Mouse (Mus musculus): ENCODE data around the gene Mybbp1a.

DNA sequence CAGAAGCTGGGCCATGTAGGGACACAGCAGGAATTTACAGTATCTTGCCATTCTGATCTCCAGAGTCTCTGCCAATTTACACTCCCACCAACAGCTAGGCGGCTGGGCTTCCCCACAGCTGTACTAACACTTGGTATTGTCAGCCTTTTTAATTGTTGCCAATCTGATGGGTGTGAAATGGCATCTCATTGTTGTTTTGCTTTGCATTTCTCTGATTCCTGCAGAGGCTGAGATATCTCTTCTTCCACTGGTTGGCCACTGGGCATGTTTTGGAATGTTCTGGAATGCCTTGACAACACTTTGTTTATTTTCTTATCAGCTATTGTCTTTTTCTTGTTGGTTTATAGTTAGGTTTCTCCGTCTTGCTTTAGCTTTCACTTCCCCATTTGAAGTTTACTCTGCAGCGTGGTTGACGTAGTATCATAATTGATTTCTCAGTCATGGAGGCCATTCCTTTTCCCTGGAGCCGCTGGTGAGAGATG is 20.4 kb downstream of the Mybbp1a start:
- no peak for TF ChIP-seq HCFC1 (IDR thresholded peaks at IDR 0.05; ENCODE audit: low read depth, low read length)
- TF ChIP-seq TBP (IDR thresholded peaks at IDR 0.05; ENCODE audit: low read depth, low read length) = no peak
- no peak for TF ChIP-seq MXI1 (IDR thresholded peaks at IDR 0.05; ENCODE audit: low read depth, low read length)
- no peak for TF ChIP-seq POLR2A (IDR thresholded peaks at IDR 0.05; ENCODE audit: control insufficient read depth in 1 of 2, insufficient read depth in 1 of 2, low read depth in 1 of 2, low read length in 2 of 2, poor library complexity in 1 of 2)
- no peak for TF ChIP-seq CTCF (IDR thresholded peaks at IDR 0.05 in 2 of 3, conservative IDR thresholded peaks at IDR 0.05 in 1 of 3; ENCODE audit: control insufficient read depth in 1 of 3, insufficient read depth in 1 of 3, low read depth in 2 of 3, low read length in 3 of 3, poor library complexity in 1 of 3, severe bottlenecking in 1 of 3)
- TF ChIP-seq EP300 (IDR thresholded peaks at IDR 0.05; ENCODE audit: low read depth in 1 of 2, low read length in 2 of 2) = no peak
- TF ChIP-seq UBTF (IDR thresholded peaks at IDR 0.05; ENCODE audit: borderline replicate concordance, insufficient read depth, low read depth, low read length) = no peak
- no peak for TF ChIP-seq NRF1 (IDR thresholded peaks at IDR 0.05; ENCODE audit: insufficient read depth, low read depth, low read length, poor library complexity, severe bottlenecking)
- TF ChIP-seq POLR2AphosphoS2 (IDR thresholded peaks at IDR 0.05; ENCODE audit: low read length) = no peak
- 0 out of 2 replicates have a peak, but pooled peaks have one; percentile 38 for TF ChIP-seq GATA1 (IDR thresholded peaks at IDR 0.05; ENCODE audit: low read depth, low read length)
- no peak for TF ChIP-seq MAX (IDR thresholded peaks at IDR 0.05; ENCODE audit: low read length)
- TF ChIP-seq RCOR1 (IDR thresholded peaks at IDR 0.05; ENCODE audit: low read depth, low read length) = no peak
- no peak for TF ChIP-seq CHD1 (IDR thresholded peaks at IDR 0.05; ENCODE audit: low read depth, low read length)
- no peak for TF ChIP-seq GABPA (IDR thresholded peaks at IDR 0.05; ENCODE audit: low read depth, low read length)

Data from MEL (cell line).